Mouse (Mus musculus) midbrain, embryonic 13.5 days (tissue): ENCODE measurements at regions not wholly inside any gene's neighbourhood (a gene's known extent, or its start where the extent isn't known, plus 50 kb on each side); places are given as distances from the start of the nearest gene placed in this dataset.

Source experiments
- ATAC-seq: fragments of 200-750 bp; cut with Nextera tagmentation; 2 replicates; pipeline ENCODE4 v1.8.0; 2017; ENCODE audit warnings: mild to moderate bottlenecking, moderate TSS enrichment, moderate library complexity
- H3K27ac ChIP-seq: fragments of 300-500 bp; sonication (generic); 2 replicates; pipeline ENCODE4 v1.5.1; 2015; ENCODE audit warnings: inconsistent platforms, mild to moderate bottlenecking, moderate library complexity
- H3K27me3 ChIP-seq: fragments of 300-500 bp; sonication (generic); 2 replicates; pipeline ENCODE4 v1.6.1; 2015; ENCODE audit warnings: mild to moderate bottlenecking, inconsistent platforms
- H3K36me3 ChIP-seq: fragments of 300-500 bp; sonication (generic); 2 replicates; pipeline ENCODE4 v1.6.1; 2015; ENCODE audit warnings: mild to moderate bottlenecking, inconsistent platforms
- H3K4me1 ChIP-seq: fragments of 300-500 bp; sonication (generic); replicated peaks from 2 replicates; pipeline ENCODE4 v1.6.1; 2015; ENCODE audit warnings: inconsistent platforms
- H3K4me2 ChIP-seq: fragments of 300-500 bp; sonication (generic); replicated peaks from 2 replicates; pipeline ENCODE4 v1.6.1; 2015; ENCODE audit warnings: moderate library complexity, mild to moderate bottlenecking, inconsistent platforms
- H3K4me3 ChIP-seq: fragments of 300-500 bp; sonication (generic); replicated peaks from 2 replicates; pipeline ENCODE4 v1.5.1; 2015; ENCODE audit warnings: mild to moderate bottlenecking, inconsistent platforms
- H3K9ac ChIP-seq: fragments of 300-500 bp; sonication (generic); replicated peaks from 2 replicates; pipeline ENCODE4 v1.6.1; 2015; ENCODE audit warnings: mild to moderate bottlenecking, inconsistent platforms
- H3K9me3 ChIP-seq: fragments of 300-500 bp; sonication (generic); 2 replicates; pipeline ENCODE4 v1.6.1; 2016; ENCODE audit warnings: mild to moderate bottlenecking, inconsistent platforms
- whole genome bisulfite sequencing: fragments of 180-500 bp; shearing (Covaris S2); methylation state at CpG from one replicate; pipeline ENCODE4 v1.1.7; 2015; 5-methylcytosine and 5-hydroxymethylcytosine counted together

DNA sequence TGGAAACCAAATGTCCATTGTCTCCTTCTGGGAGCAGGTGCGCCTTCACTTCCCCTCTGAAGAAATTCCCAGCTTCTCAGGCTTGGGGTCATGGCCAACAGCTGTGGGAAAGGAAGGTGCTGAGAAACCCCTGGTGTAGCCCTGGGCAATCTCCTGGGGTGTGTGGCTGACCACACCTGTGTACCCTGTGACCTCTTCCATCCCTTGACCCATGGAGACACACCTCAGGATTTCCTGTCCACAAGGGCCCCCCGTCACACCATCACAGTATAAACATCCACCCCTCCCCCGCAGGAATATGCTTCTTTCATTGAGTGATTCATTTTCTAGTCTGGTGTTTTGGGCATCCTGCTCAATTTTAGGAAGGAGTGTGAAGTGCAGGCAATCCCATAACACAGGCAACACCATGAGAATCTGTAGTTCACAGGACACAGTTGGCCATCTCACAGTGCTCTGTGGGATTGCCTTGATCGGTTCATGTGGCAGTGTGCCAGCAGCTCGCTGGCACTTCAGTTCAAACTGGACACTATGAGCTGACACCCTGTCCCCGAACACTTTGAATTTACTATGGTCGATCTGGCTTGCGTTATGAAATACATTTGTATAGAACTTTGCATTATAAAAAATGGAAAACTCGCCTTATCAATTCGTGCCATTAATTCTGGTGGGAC, 291.1 kb upstream of the Igfbp3 start:
- H3K9me3 ChIP-seq, result no peaks in the 10 kb centered on the region
- H3K27ac ChIP-seq, result no peak overlapping the region
- no peak overlapping the region for H3K9ac ChIP-seq
- no peaks in the 10 kb centered on the region for H3K4me1 ChIP-seq
- 93% methylated on average over 10 of the region's 10 CpGs for WGBS
- H3K4me2 ChIP-seq, result no peak overlapping the region
- no peak overlapping the region for H3K4me3 ChIP-seq
- H3K36me3 ChIP-seq, result no peaks in the 10 kb centered on the region
- H3K27me3 ChIP-seq, result no peaks in the 10 kb centered on the region
- ATAC-seq, result no peak

DNA sequence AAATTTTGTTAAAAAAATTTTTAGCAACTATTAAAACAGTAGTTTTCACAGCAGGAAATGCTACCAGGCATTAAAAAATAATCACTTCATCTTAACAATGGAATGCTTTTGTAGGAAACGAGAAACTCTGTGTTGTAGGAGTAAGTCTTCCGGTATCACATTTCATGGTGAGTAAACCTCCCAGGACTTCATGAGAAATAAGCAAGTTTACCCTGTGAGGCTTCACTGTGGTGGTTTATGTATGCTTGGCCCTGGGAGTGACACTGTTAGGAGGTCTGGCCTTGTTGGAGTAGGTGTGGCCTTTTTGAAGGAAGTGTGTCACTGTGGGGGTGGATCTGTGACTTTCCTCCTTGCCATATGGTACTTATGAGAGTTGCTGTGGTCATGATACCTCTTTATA, 289.0 kb upstream of the Igfbp3 start:
- no peaks in the 10 kb centered on the region for H3K9me3 ChIP-seq
- H3K36me3 ChIP-seq, result no peaks in the 10 kb centered on the region
- H3K27ac ChIP-seq, result no peak overlapping the region
- no peak overlapping the region for H3K9ac ChIP-seq
- H3K27me3 ChIP-seq, result no peaks in the 10 kb centered on the region
- 84% methylated on average over 2 of the region's 2 CpGs for WGBS
- ATAC-seq, result no peak
- no peaks in the 10 kb centered on the region for H3K4me1 ChIP-seq
- H3K4me2 ChIP-seq, result no peak overlapping the region
- H3K4me3 ChIP-seq, result no peak overlapping the region

- Histone ChIP-seq H3K36me3 (no peaks in the 10 kb centered on the region), H3K4me3 (no peak overlapping the region), H3K4me1 (no peaks in the 10 kb centered on the region), H3K27ac (no peak overlapping the region), H3K9me3 (no peaks in the 10 kb centered on the region), H3K9ac (no peak overlapping the region), H3K4me2 (no peak overlapping the region), H3K27me3 (no peaks in the 10 kb centered on the region)
- ATAC-seq, result no peak
- WGBS, result 67% methylated on average over 2 of the region's 2 CpGs
Observed at GRCm38 (mm10) chr11:7502045-7502444, 288.3 kb upstream of the Igfbp3 start.

DNA sequence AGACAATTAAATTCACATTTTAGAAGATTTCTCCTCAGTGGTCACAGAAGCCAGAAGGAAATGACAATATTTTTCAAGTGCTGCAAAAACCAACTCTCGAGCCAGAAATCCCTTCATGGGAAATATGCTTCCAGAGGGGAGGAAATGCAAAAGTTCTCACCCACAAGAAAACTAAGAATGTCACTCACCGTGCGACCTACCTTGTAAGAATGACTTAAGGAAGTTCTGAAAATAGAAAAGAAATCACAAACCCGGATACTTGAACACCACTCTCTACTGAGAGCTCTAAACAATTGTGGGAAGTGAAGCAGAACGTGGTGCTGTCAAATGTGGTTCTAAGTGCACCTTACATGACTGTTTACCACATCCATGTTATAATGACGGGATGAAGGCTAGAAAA, 284.1 kb upstream of the Igfbp3 start:
- Histone ChIP-seq H3K27ac (no peak overlapping the region), H3K36me3 (no peaks in the 10 kb centered on the region), H3K9me3 (no peaks in the 10 kb centered on the region), H3K4me2 (no peak overlapping the region), H3K27me3 (no peaks in the 10 kb centered on the region), H3K9ac (no peak overlapping the region), H3K4me3 (no peak overlapping the region), H3K4me1 (no peaks in the 10 kb centered on the region)
- 83% methylated on average over 6 of the region's 6 CpGs for WGBS
- ATAC-seq, result no peak

DNA sequence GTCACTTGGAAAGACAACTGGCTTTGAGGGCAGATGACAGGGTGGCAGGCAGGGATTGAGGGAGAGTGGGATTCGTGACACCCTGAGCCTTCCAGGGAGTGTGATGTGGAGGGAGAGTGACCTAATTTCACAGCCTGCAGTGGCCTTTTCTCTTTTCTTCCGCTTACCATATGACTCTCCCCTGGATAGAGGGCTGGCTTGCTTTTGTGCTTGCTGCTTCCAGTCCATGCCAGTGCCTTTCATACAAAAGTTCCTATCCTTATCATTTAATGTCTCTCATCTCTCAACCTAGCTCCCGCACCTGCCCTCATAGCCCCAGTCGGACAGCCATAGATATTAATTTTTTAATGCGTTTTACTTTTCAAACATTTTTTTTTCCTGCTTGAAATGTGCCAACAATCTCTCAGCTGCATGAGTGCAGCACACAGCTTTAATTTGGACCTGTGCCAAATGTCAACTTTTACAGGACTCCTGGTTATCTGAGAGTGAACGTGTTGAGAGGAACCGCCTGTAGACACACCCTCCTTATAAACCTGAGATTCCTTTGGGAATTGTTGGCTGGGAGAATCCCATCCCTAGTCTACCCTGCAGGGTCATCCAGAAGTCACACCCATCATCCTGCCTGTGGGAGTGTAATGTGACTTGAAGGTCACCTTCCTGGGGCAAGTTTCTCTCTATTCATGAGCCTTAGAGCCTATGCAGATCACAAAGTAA, 260.3 kb upstream of the Igfbp3 start:
- no peak overlapping the region for H3K27ac ChIP-seq
- ATAC-seq, result no peak
- H3K9ac ChIP-seq, result no peak overlapping the region
- H3K27me3 ChIP-seq, result no peaks in the 10 kb centered on the region
- 82% methylated on average over 7 of the region's 7 CpGs for WGBS
- H3K4me1 ChIP-seq, result no peaks in the 10 kb centered on the region
- H3K4me3 ChIP-seq, result no peak overlapping the region
- no peaks in the 10 kb centered on the region for H3K9me3 ChIP-seq
- H3K36me3 ChIP-seq, result no peaks in the 10 kb centered on the region
- H3K4me2 ChIP-seq, result no peak overlapping the region

DNA sequence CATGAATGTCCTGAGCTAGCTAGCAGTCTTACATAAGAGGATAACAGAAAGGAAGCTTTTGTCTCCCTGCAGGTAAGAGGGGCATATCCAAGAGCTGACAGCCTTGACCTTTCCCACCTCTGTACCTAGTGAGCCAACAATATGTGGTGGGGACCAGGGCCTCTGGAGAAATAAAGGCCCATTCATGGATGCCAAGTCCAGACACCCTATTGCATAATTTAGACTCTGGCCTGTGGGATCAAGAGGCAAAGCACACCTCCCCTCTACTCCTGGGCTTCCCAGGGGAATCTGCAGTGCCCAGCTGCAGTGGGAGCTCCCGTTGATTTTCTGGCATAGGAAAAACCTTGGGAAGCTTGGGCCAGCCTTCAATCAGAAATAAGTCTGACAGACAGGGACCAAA, 251.8 kb upstream of the Igfbp3 start:
- H3K36me3 ChIP-seq, result no peaks in the 10 kb centered on the region
- no peaks in the 10 kb centered on the region for H3K27me3 ChIP-seq
- no peak overlapping the region for H3K4me2 ChIP-seq
- H3K9ac ChIP-seq, result no peak overlapping the region
- no peak overlapping the region for H3K4me3 ChIP-seq
- no peaks in the 10 kb centered on the region for H3K4me1 ChIP-seq
- H3K27ac ChIP-seq, result no peak overlapping the region
- 73% methylated on average over 1 of the region's 1 CpGs for WGBS
- no peak for ATAC-seq
- H3K9me3 ChIP-seq, result no peaks in the 10 kb centered on the region

DNA sequence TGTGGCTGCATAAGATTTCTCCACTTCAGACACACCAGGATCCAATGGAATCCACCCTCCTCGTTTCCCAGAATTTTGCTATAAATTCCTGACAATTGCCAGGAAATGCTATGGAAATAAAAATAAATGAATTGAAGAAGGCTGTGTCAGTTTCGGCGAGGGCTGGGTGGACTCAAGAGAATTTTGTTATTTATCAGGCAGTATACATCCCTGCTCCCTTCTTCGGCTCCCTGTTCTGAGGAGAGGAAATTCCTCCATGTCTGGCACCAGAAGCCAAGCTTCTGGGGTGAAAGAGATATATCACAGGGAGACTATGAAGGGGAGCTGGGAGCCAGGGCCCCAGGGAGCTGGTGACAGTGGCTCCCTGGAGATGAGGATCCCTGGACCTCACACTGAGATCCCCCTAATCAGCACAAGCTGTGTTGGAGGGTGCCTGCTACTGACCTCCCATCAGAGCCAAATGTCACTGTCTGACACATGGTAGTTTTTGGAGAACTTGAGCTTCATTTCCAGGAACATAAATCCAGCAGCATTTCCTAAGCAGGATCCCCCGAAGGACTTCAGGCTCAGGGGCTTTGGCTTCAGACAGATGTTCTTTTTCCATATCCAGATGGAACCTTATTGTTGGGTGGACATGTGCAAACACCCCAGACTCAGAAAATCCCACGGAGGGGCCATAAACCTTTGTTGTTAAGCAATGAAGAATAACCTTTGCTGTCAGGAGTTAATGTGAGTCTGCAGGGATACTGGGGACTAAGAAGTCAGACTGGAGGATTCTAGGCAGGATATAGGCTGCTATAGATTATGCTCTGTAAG, 248.4 kb upstream of the Igfbp3 start:
- Histone ChIP-seq H3K9me3 (no peaks in the 10 kb centered on the region), H3K4me3 (no peak overlapping the region), H3K4me2 (no peak overlapping the region), H3K4me1 (no peaks in the 10 kb centered on the region), H3K27ac (no peak overlapping the region), H3K36me3 (no peaks in the 10 kb centered on the region), H3K9ac (no peak overlapping the region), H3K27me3 (no peaks in the 10 kb centered on the region)
- ATAC-seq, result no peak
- WGBS, result 81% methylated on average over 6 of the region's 6 CpGs

GRCm38 (mm10) chr11:7451756-7452155, 238.0 kb upstream of the Igfbp3 start:
- H3K4me3 ChIP-seq, result no peak overlapping the region
- no peak overlapping the region for H3K27ac ChIP-seq
- WGBS, result 94% methylated on average over 4 of the region's 4 CpGs
- H3K27me3 ChIP-seq, result no peaks in the 10 kb centered on the region
- no peaks in the 10 kb centered on the region for H3K9me3 ChIP-seq
- no peak overlapping the region for H3K4me2 ChIP-seq
- no peak overlapping the region for H3K9ac ChIP-seq
- no peaks in the 10 kb centered on the region for H3K36me3 ChIP-seq
- no peak for ATAC-seq
- H3K4me1 ChIP-seq, result no peaks in the 10 kb centered on the region

DNA sequence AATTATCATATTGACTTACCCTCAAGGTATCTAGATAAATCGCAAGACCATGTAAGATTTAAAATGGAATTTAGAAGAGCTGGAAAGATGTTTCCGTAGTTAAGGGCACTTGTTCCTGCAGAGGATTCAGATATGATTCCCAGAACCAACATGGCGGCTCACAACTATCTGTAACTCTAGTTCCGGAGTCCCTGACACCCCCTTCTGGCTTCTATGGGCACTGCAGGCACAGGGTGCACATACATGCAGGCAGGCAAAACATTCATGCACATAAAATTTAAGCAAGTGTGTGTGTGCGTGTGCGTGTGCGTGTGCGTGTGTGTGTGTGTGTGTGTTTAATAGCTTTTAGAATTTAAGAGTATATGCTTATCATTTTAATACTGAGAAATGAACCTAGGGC, 230.8 kb upstream of the Igfbp3 start:
- no peak for ATAC-seq
- H3K27me3 ChIP-seq, result no peaks in the 10 kb centered on the region
- H3K9me3 ChIP-seq, result no peaks in the 10 kb centered on the region
- H3K4me3 ChIP-seq, result no peak overlapping the region
- H3K36me3 ChIP-seq, result no peaks in the 10 kb centered on the region
- no peak overlapping the region for H3K4me2 ChIP-seq
- WGBS, result 97% methylated on average over 8 of the region's 8 CpGs
- H3K9ac ChIP-seq, result no peak overlapping the region
- H3K4me1 ChIP-seq, result no peaks in the 10 kb centered on the region
- H3K27ac ChIP-seq, result no peak overlapping the region

GRCm38 (mm10) chr11:7439276-7439675, 225.6 kb upstream of the Igfbp3 start:
- H3K4me3 ChIP-seq, result no peak overlapping the region
- no peak for ATAC-seq
- no peaks in the 10 kb centered on the region for H3K27me3 ChIP-seq
- WGBS, result 95% methylated on average over 3 of the region's 3 CpGs
- no peak overlapping the region for H3K9ac ChIP-seq
- no peaks in the 10 kb centered on the region for H3K36me3 ChIP-seq
- no peak overlapping the region for H3K4me2 ChIP-seq
- H3K4me1 ChIP-seq, result no peaks in the 10 kb centered on the region
- H3K9me3 ChIP-seq, result no peaks in the 10 kb centered on the region
- H3K27ac ChIP-seq, result no peak overlapping the region

DNA sequence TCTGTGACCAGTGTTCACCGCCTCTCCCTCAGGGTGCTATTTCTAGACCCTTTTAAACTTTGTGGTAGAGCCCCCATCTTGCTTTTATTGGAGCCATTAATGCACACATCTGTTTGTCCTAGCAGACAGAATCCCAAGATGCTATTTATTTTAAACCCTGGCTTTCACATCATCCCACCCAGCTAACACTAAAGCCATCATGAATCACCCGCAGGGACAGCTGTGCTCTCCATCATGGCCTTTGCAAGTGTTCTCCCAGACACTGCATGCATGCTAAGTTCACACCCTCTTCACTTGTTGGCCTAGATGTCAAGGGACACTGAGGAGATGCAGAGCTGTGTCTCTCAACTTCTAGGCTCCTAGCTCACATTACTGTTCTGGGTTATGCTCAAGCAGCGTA, 220.9 kb upstream of the Igfbp3 start:
- Histone ChIP-seq H3K27me3 (no peaks in the 10 kb centered on the region), H3K9ac (no peak overlapping the region), H3K4me1 (no peaks in the 10 kb centered on the region), H3K4me3 (no peak overlapping the region), H3K27ac (no peak overlapping the region), H3K36me3 (no peaks in the 10 kb centered on the region), H3K4me2 (no peak overlapping the region), H3K9me3 (no peaks in the 10 kb centered on the region)
- ATAC-seq, result no peak
- WGBS, result 96% methylated on average over 3 of the region's 3 CpGs

- no peak for ATAC-seq
- H3K9me3 ChIP-seq, result no peaks in the 10 kb centered on the region
- no peak overlapping the region for H3K27ac ChIP-seq
- H3K36me3 ChIP-seq, result no peaks in the 10 kb centered on the region
- H3K9ac ChIP-seq, result no peak overlapping the region
- H3K4me1 ChIP-seq, result peaks cover 6% of the 10 kb centered on the region
- H3K27me3 ChIP-seq, result no peaks in the 10 kb centered on the region
- H3K4me2 ChIP-seq, result no peak overlapping the region
- 90% methylated on average over 4 of the region's 4 CpGs for WGBS
- H3K4me3 ChIP-seq, result no peak overlapping the region
Observed at GRCm38 (mm10) chr11:7427771-7428170, 214.0 kb upstream of the Igfbp3 start.
